Mouse (Mus musculus) small intestine, adult 2 months (tissue): Measurements from ENCODE around the gene Zfp663.

ENCODE experiments used
- CTCF ChIP-seq: fragments of 200-500 bp; IDR thresholded peaks from 2 replicates; pipeline ENCODE4 v1.5.1; 2012; ENCODE audit warnings: low read depth, mild to moderate bottlenecking, control low read depth, inconsistent platforms, low read length, moderate library complexity, mixed read lengths; ENCODE audit not compliant: insufficient replicate concordance, insufficient read length; ENCODE audit errors: extremely low read depth
- POLR2A ChIP-seq: fragments of 200-500 bp; IDR thresholded peaks from 2 replicates; pipeline ENCODE4 v1.6.1; 2012; ENCODE audit warnings: low read depth, mild to moderate bottlenecking, control low read depth, inconsistent platforms, low read length, moderate library complexity

GRCm38 (mm10) chr2:165318941-165319340 is 49.6 kb downstream of the Zfp663 start:
- TF ChIP-seq CTCF (no peak), POLR2A (no peak)
